In the genomic region with DNA sequence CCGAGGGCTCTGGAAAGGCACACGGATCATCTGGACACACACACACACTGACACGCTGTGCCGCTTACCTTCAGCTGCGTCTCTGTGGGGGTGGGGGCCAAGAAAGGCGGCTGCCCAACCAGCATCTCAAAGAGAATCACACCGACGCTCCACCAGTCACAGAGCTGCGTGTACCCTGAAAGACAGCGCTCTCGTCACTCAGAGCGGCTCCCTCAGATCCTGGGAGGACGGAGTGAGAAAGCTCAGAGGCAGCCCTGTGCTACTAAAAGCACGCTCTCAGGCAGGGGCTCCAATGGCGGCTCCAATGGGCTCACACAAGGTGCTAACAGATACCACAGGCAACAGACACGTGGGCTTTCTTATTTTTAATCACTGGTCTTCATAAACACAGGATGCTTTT, we compare ENCODE assay signal across 24 mouse cellular contexts. TPM values are rescaled to one million over a fixed set of nuclear protein-coding genes. Genes with fewer than 3 reads are reported as not detected.
"Had no signal": no experiment of that assay in that cellular context is flagged by ENCODE, and none has a peak within 500 bp of the region (broad histone marks: within the 10 kb centered on the region; RNA-seq: fewer than 3 reads in every experiment).

No protein-coding gene starts in this region.

- H3K36me3 ChIP-seq: midbrain, embryonic 15.5 days had no signal

- H3K27me3 ChIP-seq: limb, embryonic 13.5 days; liver, embryonic 13.5 days; megakaryocyte, embryonic 14.5 days; midbrain, embryonic 12.5 days; midbrain, embryonic 15.5 days; neural tube, embryonic 12.5 days; neural tube, embryonic 15.5 days had no signal

- H3K9ac ChIP-seq: limb, embryonic 13.5 days; liver, embryonic 13.5 days; liver, postnatal 0 days; lung, embryonic 14.5 days; midbrain, embryonic 12.5 days; midbrain, embryonic 15.5 days; neural tube, embryonic 12.5 days; neural tube, embryonic 15.5 days had no signal

- H3K4me3 ChIP-seq: layer of hippocampus, adult 2 months; limb, embryonic 10.5 days; limb, embryonic 13.5 days; liver, embryonic 13.5 days; megakaryocyte, embryonic 14.5 days; midbrain, embryonic 12.5 days; midbrain, embryonic 15.5 days; neural tube, embryonic 12.5 days; neural tube, embryonic 15.5 days had no signal

- H3K4me1 ChIP-seq: limb, embryonic 10.5 days; limb, embryonic 13.5 days; midbrain, embryonic 12.5 days; midbrain, embryonic 15.5 days; neural tube, embryonic 12.5 days; neural tube, embryonic 15.5 days had no signal

- H3K9me3 ChIP-seq: limb, embryonic 10.5 days; limb, embryonic 13.5 days; megakaryocyte, embryonic 14.5 days; midbrain, embryonic 12.5 days; midbrain, embryonic 15.5 days; neural tube, embryonic 12.5 days; neural tube, embryonic 15.5 days had no signal

- DNase-seq: kidney, adult 2 months; kidney, postnatal 25 days; layer of hippocampus, adult 9-11 months; liver; liver, embryonic 13.5 days; liver, postnatal 0 days; lung, embryonic 14.5 days; right cerebral cortex, postnatal 25 days; thymus, postnatal 36 days had no signal

- ATAC-seq: liver, postnatal 0 days; lung, postnatal 0 days; midbrain, embryonic 15.5 days had no signal

- H3K4me2 ChIP-seq: limb, embryonic 13.5 days; liver, embryonic 13.5 days; lung, embryonic 14.5 days; midbrain, embryonic 12.5 days; midbrain, embryonic 15.5 days; neural tube, embryonic 12.5 days; neural tube, embryonic 15.5 days had no signal

- H3K27ac ChIP-seq: kidney, postnatal 0 days; layer of hippocampus, adult 2 months; limb, embryonic 10.5 days; limb, embryonic 13.5 days; midbrain, embryonic 12.5 days; midbrain, embryonic 15.5 days; neural tube, embryonic 12.5 days; neural tube, embryonic 15.5 days had no signal

RNA-seq across cellular contexts. Expression of a gene that starts 51.7 kb away (rescaled TPM):
- polyA plus RNA-seq: kidney, adult 2 months; kidney, embryonic 14.5 days; kidney, postnatal 0 days; large intestine, adult 2 months; limb, embryonic 10.5 days; limb, embryonic 13.5 days; liver, embryonic 13.5 days; liver, postnatal 0 days; lung, embryonic 14.5 days; lung, postnatal 0 days; midbrain, embryonic 12.5 days; midbrain, embryonic 15.5 days; neural tube, embryonic 12.5 days; neural tube, embryonic 15.5 days; spleen, adult 2 months; stomach, embryonic 16.5 days; urinary bladder, adult 2 months had no signal
